Mouse (Mus musculus): ENCODE measurements around the gene Elf2. TPM values are rescaled to one million over a fixed set of nuclear protein-coding genes. Genes with fewer than 3 reads are reported as not detected.
"Not testable (repeated sequence)": the region's sequence is repeated elsewhere in the genome, so short reads cannot be mapped to it uniquely, and the experiment has no call there.

The Elf2 gene
- total RNA-seq, 2 experiments from 2014 or later = 79.8 to 85.1 TPM

- intact Hi-C loops (cut with DNase I) = loop anchor here (10.0 kb wide), 1 partner anchor 205 kb away; no protein-coding TSS in a partner anchor
- no peak for DNase-seq
Observed at GRCm38 (mm10) chr3:51359558-51360307, 19.3 kb upstream of the Elf2 start.

- intact Hi-C loops (cut with DNase I) = loop anchor here (10.0 kb wide), 1 partner anchor 204 kb away; no protein-coding TSS in a partner anchor
- peak; percentile 69 to 73 for DNase-seq
Observed at GRCm38 (mm10) chr3:51358660-51359557, 18.4 kb upstream of the Elf2 start.

- peak; percentile 72 to 73 for DNase-seq
- intact Hi-C loops (cut with DNase I) = loop anchor here (10.0 kb wide), 1 partner anchor 203 kb away; no protein-coding TSS in a partner anchor
Observed at GRCm38 (mm10) chr3:51358181-51358580, 17.7 kb upstream of the Elf2 start.

GRCm38 (mm10) chr3:51357624-51358023 is 17.2 kb upstream of the Elf2 start:
- intact Hi-C loops (cut with DNase I) = loop anchor here (10.0 kb wide), 1 partner anchor 203 kb away; no protein-coding TSS in a partner anchor

GRCm38 (mm10) chr3:51357078-51357477 is 16.6 kb upstream of the Elf2 start:
- intact Hi-C loops (cut with DNase I) = loop anchor here (10.0 kb wide), 1 partner anchor 202 kb away; no protein-coding TSS in a partner anchor
- no peak for DNase-seq

More at GRCm38 (mm10) chr3:51357624-51358023, 17.2 kb upstream of the Elf2 start:
- no peak for DNase-seq

GRCm38 (mm10) chr3:51354956-51355355 is 14.5 kb upstream of the Elf2 start:
- intact Hi-C loops (cut with DNase I) = loop anchor here (10.0 kb wide), 1 partner anchor 200 kb away; no protein-coding TSS in a partner anchor
- DNase-seq = not testable (repeated sequence)

- intact Hi-C loops (cut with DNase I) = loop anchor here (10.0 kb wide), 1 partner anchor 199 kb away; no protein-coding TSS in a partner anchor
- DNase-seq = no peak
Observed at GRCm38 (mm10) chr3:51354034-51354427, 13.6 kb upstream of the Elf2 start.

GRCm38 (mm10) chr3:51353325-51354033 is 13.0 kb upstream of the Elf2 start:
- peak; percentile 46 to 72 for DNase-seq
- intact Hi-C loops (cut with DNase I) = loop anchor here (1.0 to 10.0 kb wide), 2 partner anchors 64 to 199 kb away; no protein-coding TSS in a partner anchor

- intact Hi-C loops (cut with DNase I) = loop anchor here (10.0 kb wide), 1 partner anchor 196 kb away; no protein-coding TSS in a partner anchor
- no peak for DNase-seq
Observed at GRCm38 (mm10) chr3:51350806-51351205, 10.3 kb upstream of the Elf2 start.

GRCm38 (mm10) chr3:51348646-51349238 is 8.3 kb upstream of the Elf2 start:
- no peak for DNase-seq
- intact Hi-C loops (cut with DNase I) = no loop called here

- intact Hi-C loops (cut with DNase I); DNase-seq: not testable (repeated sequence)
Observed at GRCm38 (mm10) chr3:51345017-51345416, 4.6 kb upstream of the Elf2 start.

GRCm38 (mm10) chr3:51344182-51344581 is 3.7 kb upstream of the Elf2 start:
- intact Hi-C loops (cut with DNase I); DNase-seq: not testable (repeated sequence)

GRCm38 (mm10) chr3:51343260-51343659 is 2.8 kb upstream of the Elf2 start:
- no peak for DNase-seq
- intact Hi-C loops (cut with DNase I) = no loop called here

- intact Hi-C loops (cut with DNase I) = no loop called here
- no peak for DNase-seq
Observed at GRCm38 (mm10) chr3:51342152-51342551, 1.7 kb upstream of the Elf2 start.

- intact Hi-C loops (cut with DNase I) = no loop called here
- peak; percentile 91 to 92 for DNase-seq
Observed at GRCm38 (mm10) chr3:51341268-51342081, 1.0 kb upstream of the Elf2 start.

- DNase-seq = peak; percentile 58
- intact Hi-C loops (cut with DNase I) = loop anchor here (1.0 kb wide), 1 partner anchor 11 kb away; no protein-coding TSS in a partner anchor
Observed at GRCm38 (mm10) chr3:51339734-51340551, 520 bp downstream of the Elf2 start.

GRCm38 (mm10) chr3:51339378-51339733 is 1.1 kb downstream of the Elf2 start:
- DNase-seq = no peak
- intact Hi-C loops (cut with DNase I) = loop anchor here (1.0 kb wide), 1 partner anchor 10 kb away; no protein-coding TSS in a partner anchor

GRCm38 (mm10) chr3:51335378-51335777 is 5.1 kb downstream of the Elf2 start:
- intact Hi-C loops (cut with DNase I) = no loop called here
- no peak for DNase-seq
